Mouse (Mus musculus) layer of hippocampus, postnatal 14 days (tissue): Measurements from ENCODE around the gene Cep164. TPM values are rescaled to one million over a fixed set of nuclear protein-coding genes. Genes with fewer than 3 reads are reported as not detected.
"Not testable (repeated sequence)": the region's sequence is repeated elsewhere in the genome, so short reads cannot be mapped to it uniquely, and the experiment has no call there.

Experiments used
- DNase-seq, 2 experiments: peaks; one replicate each; pipeline ENCODE4 v3.0.0; 2021 to 2022; ENCODE audit warnings: low spot score in 2 of 2, mixed read lengths in 1 of 2
- long read RNA-seq, 2 experiments: library from polyadenylated mRNA; stranded (forward); transcript quantifications; one replicate each; pipeline ENCODE4 v2.0.0; 2021
- total RNA-seq, 2 experiments: library from RNA; stranded (reverse); gene quantifications; 2 replicates each; pipeline ENCODE4 v1.2.3; 2021

The Cep164 gene
- total RNA-seq, result 10 to 100 TPM; 15.5 to 15.8 TPM
- long read RNA-seq, experiment 1, partial matches to known transcripts, result 2 of 5 reads
- long read RNA-seq, experiment 1, other reads (novel, unspliced or antisense), result 3 of 5 reads
- long read RNA-seq, experiment 2, partial matches to known transcripts, result 0 of 3 reads
- long read RNA-seq, experiment 2, other reads (novel, unspliced or antisense), result 3 of 3 reads

DNA sequence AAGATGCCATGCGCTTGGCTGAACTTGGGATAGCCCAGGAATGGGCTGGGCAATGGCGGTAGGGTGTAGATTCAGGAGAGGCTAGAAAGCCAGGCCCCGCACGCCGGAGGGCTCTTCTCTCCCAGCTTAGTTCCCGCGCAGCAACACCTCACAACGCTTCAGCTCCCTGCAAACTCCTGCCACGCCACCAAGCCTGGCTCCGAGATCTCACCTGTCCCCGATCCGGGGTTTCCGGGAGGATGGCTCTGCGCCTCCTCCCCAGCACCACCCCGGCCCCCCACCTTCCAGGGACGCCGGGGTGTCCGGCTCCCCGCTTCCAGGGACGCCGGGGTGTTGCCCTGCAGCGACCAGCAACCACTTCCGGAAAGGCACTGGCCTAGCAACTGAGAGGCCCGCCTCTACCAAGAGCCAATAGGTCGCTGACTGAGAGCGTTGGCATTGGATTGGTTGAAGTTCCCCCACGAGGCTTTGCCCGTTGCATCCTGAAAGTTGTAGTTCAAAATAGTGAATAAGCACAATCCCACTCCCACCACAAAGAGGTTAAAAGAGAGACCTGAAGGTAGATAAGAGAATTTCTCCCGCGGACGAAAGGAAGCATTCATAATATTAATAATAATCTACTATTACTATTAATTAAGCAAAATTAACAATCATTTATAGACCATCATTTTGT is at the start of gene Cep164:
Gene Cep164 (minus strand): TSS at position 401 of the 673 bp plus-strand sequence.
- peak; percentile 85 to 94 for DNase-seq

- no peak for DNase-seq
Measured at GRCm38 (mm10) chr9:45877928-45878327, 49.4 kb upstream of the Cep164 start.

GRCm38 (mm10) chr9:45870265-45870664 is 41.8 kb upstream of the Cep164 start:
- no peak for DNase-seq

- DNase-seq, result no peak
Measured at GRCm38 (mm10) chr9:45869181-45869580, 40.7 kb upstream of the Cep164 start.

- DNase-seq, result no peak
Measured at GRCm38 (mm10) chr9:45861813-45862212, 33.3 kb upstream of the Cep164 start.

- no peak for DNase-seq
Measured at GRCm38 (mm10) chr9:45859364-45859763, 30.9 kb upstream of the Cep164 start.

DNA sequence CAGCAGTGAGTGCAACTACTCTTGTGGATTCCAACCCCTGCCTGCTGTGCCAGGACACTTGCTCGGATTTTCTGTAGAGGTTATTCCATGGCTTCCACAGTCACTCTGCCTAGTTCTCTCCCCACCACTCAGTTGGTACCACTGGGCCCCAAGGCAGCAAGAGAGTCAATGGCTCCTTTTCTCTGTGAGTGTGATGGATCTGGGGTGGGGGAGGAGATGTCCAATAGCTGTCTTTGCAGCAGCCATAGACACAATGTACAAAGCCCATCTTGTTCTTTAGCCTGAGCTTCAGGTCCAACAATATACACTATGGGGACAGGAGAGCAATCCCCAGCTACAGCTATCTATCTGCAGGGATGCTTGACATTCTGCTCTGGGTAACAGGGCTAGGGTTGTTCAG is 25.6 kb upstream of the Cep164 start:
- no peak for DNase-seq

DNA sequence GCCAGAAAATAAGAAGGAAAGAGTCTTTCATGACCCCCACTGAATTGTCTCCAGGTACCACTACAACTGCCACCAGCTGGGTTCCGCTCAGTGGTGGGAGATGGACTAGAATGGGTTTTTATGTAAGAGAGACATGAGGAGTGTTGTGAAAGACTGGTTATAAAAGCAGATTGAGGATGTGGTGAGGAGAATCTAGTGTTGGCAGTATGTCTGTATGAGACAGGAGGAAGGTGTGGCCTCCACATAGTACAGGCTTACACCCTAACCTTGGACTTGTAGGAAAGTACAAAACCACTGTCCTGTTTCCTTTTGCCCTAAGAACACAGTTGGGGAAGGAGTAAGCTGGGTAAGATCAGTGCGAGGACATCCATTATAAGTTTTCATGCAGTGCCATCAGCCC is 25.2 kb upstream of the Cep164 start:
- no peak for DNase-seq

GRCm38 (mm10) chr9:45851776-45852175 is 23.3 kb upstream of the Cep164 start:
- DNase-seq, result no peak

- DNase-seq, result no peak
Measured at GRCm38 (mm10) chr9:45851330-45851729, 22.8 kb upstream of the Cep164 start.

GRCm38 (mm10) chr9:45850528-45851155 is 22.2 kb upstream of the Cep164 start:
- no peak for DNase-seq

DNA sequence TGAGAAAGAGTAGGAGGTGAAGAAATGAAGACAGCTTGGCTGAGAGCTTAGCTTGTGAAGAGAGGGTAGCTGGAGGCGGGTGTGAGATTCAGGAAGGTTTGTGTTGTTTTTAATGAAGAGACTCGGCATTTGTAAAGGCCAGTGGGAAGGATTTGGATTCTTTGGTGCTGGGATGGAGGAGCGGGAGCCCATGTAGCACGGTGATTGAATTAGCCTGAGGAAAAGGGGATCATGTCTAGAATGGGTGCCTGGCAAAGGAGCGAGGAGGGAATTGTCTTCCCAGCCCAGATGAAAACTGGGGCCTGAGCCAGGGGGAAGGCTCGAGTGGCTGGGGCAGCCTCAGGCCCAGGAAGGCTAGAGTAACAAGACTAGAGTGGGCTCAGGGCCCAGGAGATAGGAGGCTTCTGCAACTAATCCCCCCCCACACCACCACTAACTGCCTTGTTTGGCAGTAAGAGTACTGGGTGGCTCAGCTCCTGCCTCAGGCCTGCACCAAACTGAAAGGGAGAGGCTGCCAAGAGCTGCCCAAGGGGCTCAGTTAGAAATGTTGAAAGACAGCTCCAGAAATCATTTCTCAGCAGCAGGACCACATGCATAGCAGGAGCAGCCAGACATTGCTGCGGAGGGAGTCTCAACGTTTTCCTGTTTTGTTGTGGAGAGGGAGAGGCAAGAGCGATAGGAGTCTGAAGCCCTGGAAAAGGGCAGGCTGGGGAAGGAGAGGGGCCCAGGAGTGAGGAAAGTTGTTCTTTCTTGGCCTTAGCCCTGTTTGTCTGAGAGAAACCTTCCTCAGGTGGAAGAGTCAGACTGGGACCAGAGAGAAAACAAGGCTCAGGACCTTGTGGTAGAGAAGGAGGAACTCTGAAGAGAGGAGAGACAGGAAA is 21.3 kb upstream of the Cep164 start:
- DNase-seq, result no peak

DNA sequence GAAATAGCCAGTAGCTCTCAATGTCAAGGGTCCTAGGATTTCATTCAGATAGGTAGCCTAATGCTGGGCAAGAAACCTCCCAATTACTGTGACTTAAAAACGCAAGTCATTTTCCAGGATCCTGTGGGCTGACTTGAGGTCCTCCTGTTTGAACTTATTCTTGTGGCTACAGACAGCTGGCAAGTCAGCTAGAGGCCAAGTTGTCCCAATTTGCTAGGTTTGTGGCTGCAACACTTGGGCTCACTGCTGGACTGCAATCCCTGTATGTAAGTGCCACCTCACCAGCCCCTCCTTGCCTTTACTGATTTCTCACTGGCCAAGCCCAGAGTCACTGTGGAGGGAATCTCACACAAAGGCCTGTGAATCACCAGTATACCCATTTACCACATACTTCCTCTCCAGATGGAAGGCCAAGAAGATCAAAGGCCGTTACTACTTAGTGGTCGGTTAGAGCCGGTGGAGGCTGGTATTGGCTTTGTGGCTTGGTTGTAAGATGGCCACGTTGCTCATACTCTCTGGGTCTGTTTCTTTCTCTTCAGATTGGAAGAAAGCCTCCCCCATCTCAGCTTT is 18.5 kb upstream of the Cep164 start:
- DNase-seq, result no peak

DNA sequence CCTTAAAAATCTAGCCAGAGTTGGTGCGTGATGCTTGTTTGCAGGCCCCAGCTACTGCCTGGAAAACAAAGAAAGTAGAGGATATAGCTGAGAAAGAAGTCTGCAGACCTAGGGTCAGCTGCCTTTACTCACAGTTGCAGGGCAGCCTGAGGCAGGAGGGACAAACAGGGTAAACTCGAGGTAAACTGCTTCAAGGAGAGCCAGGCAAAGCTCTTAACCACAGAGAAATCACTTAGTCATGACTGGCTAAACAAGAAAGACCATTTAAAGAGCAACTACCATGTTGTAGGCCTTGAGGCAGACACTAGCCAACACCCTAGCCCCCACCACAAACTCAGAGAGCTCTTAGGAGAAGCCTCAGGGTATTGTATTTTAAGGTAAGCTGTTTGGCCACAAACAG is 17.7 kb upstream of the Cep164 start:
- not testable (repeated sequence) for DNase-seq

DNA sequence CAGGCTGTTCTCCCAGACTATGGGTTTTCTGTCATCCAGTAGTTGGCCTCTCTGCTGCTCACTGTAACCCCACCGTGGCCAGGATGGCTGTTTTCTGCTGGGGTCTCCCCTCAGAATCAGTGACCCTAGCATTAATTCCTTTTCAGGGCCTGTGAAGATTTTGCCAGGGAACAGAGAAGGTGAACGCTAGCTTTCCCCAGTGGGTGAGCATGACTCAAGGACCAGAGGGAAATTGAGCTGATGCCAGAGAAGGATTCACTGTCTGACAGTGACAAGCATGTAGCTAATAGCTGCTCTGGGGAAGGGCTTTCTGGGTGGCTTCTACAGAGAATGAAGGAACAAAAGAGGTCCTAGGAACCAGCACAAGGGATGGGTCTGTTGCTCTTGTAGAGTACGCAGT is 17.1 kb upstream of the Cep164 start:
- no peak for DNase-seq

DNA sequence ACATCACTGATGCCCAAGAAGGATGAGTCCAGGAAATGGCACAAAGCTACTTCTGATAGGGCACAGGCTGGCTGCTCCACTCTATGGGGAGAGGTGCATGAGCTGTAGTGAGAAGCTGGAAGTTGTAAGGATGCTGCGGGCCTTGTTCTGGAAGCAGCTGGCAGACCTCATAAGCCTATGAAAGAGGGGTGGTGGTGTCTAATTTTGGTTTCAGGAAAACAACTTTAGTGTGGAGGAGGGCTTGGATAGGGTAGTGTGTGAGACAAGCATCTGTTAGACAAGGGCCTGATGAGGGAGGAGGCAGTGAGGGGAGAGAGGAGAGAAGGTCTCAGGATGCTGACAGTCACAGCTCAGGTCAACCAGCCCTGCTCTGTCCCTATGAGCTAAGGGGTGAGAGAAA is 15.3 kb upstream of the Cep164 start:
- no peak for DNase-seq

DNA sequence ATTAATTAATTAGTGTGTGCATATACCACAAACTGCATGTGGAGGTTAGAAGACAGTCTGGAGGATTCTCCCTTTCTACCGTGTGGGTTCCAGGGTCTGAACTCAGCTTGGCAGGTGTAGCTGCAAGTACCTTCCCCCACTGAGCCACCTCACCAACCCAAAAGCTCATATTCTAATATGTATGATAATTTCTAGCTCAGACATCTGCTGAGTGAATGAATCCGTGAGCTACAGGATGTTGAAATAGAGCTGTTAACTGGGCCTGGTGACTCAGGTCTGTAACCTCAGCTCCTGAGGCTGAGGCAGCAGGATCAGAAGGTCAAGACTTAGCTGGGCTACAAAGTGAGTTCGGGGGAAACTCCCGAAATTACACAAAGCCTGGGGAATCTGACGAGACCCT is 14.5 kb upstream of the Cep164 start:
- no peak for DNase-seq

DNA sequence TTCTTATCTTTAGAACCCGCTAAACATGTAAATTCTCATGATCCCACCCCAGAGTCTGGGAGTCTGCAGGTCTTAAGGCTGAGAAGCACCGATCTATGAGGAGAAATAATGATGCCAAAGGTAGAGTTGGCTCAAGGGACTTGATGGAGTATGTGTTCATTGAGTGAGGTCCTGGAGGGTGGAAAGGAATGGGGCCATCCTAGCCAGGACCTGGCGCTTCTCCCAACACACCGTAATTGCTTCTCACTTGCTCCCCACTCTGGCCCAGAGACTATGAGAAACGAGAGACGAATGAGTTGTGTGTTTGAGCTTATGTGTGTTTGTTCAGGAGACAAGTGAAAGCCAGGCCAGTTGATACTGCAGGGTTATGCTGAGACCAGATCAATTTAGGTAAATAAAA is 13.0 kb upstream of the Cep164 start:
- DNase-seq, result no peak

DNA sequence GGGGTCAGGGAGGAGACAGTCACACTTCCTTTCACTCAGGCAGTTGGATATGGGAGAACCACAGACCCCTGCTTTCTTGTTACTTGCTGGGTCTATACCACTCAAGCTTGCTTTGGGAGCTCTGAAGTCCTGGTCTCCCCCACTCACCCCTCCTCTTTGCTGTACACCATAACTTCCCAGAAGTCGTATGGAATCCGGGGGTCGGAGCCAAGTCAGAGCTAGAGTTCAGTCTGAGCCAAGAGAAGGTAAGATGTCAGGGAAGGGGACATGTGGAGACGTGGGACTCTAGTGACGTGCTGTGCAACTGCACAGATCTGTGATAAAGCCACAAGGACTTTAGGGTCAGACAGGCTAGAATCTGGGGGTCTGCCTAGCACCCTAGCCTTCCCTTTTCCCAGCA is 11.8 kb upstream of the Cep164 start:
- no peak for DNase-seq

DNA sequence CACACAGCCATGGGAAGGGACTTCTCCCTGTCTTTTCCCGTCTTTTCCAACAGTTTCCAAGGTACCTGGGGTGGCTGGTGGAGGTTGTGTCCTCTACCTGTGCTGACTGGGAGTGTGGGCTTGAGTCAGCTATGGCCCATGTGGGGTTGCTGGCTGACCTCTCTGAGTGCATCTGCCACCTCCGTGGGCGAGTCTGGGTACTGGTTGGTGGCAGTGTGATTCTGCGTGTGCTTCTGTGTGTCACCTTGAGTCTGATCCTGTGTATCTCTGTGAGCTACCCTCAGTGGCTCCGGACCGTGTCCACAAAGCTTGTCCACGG is 11.4 kb upstream of the Cep164 start:
- no peak for DNase-seq

- no peak for DNase-seq
Measured at GRCm38 (mm10) chr9:45839139-45839981, 10.9 kb upstream of the Cep164 start.
